Mouse (Mus musculus): Measurements from ENCODE around the gene Bhlhe41.
A peak's percentile ranks its signal among the peaks of the same experiment; 100 is the strongest.

The Bhlhe41 gene

DNA sequence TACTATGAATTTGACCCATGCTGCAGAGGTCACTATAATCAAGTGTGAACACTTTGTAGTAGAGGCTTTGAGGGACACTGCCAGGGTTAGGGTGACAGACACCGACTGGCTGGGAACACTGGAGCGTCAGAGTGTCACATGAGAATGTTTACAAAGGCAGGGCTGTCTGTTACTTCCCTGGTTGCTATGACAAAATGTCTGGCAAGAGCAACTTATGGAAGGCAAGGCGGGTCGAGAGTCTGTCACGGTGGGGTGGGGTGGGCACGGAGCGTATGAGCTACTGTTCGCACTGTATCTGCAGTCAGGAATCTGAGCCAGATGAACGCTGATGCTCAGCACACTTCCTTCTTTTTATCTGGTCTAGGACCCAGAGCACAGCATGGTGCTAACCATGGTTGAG is 34.7 kb downstream of the Bhlhe41 start:
- no peak for DNase-seq

DNA sequence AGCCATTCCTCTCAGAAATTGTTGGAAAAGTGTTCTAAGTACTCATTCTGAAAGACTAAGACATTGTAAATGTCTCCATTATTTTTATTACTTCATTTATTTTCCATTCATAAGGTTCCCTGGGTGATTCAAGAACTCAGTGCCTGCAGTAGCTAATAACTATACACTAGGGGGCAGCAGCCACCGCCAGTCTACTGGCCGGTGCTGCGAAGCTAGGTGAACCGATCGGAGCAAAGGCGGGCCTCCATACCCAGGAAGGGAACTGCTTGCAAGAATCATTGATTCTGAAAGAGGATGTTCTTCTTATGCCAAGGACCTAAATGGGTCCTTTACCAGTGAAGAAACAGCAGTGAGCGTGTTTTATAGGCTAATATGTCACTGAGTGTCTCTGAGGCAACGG is 35.2 kb downstream of the Bhlhe41 start:
- peak; percentile 78 for DNase-seq

DNA sequence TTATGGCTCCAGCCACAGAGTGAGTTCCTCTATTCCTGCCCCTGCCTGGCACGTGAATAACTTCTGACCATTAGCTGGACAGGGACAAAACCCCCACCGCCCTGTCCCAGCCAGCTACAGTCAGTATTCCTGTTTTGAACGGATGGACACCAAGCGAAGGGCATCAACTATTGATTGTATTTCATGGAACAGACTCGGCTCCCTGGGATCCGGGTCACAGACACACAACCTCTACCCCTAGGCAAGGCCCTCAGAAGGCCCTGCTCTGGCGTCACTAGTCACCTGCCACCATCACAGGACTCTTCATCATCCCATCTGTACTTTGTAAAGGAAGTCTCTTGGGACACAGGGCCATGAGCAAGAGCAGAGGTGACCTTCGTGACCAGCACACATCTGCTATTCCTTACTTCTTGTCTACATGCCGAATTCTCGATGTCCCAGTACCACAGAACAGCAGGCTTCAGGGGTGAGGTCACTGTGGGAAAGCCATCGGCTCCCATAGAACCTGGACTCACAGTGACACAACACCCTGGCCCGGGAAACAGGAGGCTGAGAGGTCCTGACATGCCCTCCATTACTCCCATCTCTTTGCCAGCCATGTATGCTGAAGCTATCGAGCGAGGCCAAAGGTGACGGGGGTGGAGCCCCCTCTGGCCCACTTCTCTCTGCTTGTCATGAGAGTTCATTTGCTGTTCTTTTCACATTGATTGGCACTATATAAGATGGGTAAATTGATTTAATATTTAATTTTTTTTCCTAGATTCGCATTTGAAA is 36.1 kb downstream of the Bhlhe41 start:
- no peak for DNase-seq

GRCm38 (mm10) chr6:145826305-145826704 is 39.1 kb downstream of the Bhlhe41 start:
- no peak for DNase-seq

- peak; percentile 25 for DNase-seq
These were observed 41.6 kb downstream of the Bhlhe41 start for GRCm38 (mm10) chr6:145823588-145824234.

DNA sequence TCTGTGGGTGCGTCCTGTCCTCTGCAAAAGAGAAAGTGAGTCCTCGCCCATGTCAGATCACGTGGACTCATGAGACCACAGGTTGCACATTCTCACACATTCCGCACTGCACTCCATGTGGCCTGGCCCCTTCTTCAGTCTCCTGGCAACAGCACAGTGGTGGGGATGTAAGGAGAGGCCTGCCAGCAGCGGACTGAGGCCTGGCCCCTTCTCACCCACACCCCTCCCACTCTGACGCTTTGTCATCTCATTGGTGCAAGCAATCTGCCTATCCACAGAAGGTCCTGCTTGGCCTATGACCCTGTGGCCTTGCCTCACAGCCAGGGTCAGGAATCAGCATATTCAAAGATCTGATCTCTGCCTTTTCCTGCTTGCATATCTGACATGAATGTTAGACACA is 42.3 kb downstream of the Bhlhe41 start:
- DNase-seq: no peak

- DNase-seq: no peak
These were observed 43.1 kb downstream of the Bhlhe41 start for GRCm38 (mm10) chr6:145822218-145822617.

GRCm38 (mm10) chr6:145819151-145819550 is 46.2 kb downstream of the Bhlhe41 start:
- DNase-seq: no peak

- no peak for DNase-seq
These were observed 50.2 kb downstream of the Bhlhe41 start for GRCm38 (mm10) chr6:145815200-145815599.

DNA sequence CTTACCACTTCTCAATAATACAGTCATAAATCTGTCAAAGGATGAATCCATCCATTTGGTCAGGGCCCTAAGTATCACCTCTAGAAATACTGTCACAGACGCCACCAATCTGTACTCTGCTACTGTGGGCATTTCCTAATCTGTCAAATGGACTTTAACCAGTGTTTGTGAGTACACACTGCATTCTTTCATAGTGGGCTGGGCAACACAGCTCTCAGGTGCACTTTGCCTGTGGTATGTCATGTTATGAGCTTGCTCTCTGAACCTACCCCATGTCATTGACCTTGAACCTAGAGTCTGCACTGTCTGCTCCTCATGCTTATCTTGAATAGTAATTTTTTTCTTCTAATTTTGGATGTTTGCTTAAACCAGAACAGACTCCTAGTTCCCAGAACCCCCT is 54.2 kb downstream of the Bhlhe41 start:
- no peak for DNase-seq

DNA sequence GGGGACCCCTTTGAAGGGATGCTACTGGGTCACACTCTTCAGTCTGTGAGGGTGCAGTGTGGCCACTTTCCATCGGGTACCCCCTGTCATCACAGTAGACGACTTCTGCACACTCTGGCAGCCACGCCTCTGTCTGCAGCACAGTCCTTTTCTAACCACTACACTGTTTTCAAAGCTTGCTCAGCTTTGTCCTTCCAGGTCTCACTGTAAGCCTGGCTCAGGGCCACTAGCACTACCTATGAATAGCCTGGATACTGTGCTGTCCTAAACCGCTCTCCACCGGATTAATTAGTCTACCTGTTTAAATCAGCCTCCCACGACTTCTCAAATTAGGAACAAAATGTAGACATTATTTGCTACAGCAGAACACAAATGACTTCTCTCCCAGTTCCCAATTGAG is 55.3 kb downstream of the Bhlhe41 start:
- DNase-seq: no peak

DNA sequence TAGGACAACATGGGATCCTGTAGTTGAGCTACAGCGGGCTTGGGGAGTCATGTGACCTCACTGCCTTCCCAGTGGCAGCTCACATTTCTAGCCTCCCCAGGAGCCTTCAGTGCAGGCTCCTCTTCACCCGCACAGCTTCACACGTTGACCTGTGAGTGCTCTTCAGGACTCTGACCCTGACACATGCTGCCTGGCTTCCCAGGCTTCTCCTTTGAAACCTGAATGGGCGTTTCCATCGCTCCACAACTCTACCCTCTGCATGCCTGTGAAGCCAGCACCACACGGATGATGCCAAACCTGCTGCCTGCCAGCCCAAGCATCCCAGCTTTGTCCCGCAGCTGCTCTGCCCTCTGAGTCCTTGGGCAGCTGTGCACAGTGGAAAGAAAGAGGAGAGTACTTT is 55.8 kb downstream of the Bhlhe41 start:
- no peak for DNase-seq
